8 mouse cellular contexts compared by ENCODE assay signal in genomic region chr1:184822678-184823077, GRCm38 (mm10). TPM values are rescaled to one million over a fixed set of nuclear protein-coding genes. Genes with fewer than 3 reads are reported as not detected.
DNase-seq lines count a peak whose midpoint lies in the region; ATAC-seq lines count a peak whose summit lies in the region.

No protein-coding gene starts in this region.

- no peaks in the 10 kb centered on the region for H3K9me3 ChIP-seq in kidney, embryonic 15.5 days (replicated peaks)
- H3K9me3 ChIP-seq in forebrain, embryonic 10.5 days = no peaks in the 10 kb centered on the region
- H3K9me3 ChIP-seq in limb, embryonic 10.5 days (replicated peaks) = no peaks in the 10 kb centered on the region
- no peaks in the 10 kb centered on the region for H3K9me3 ChIP-seq in stomach, embryonic 16.5 days (replicated peaks; ENCODE audit: control insufficient read depth, low read length)

- no peak overlapping the region for H3K27ac ChIP-seq in kidney, embryonic 15.5 days
- no peak overlapping the region for H3K27ac ChIP-seq in forebrain, embryonic 10.5 days
- H3K27ac ChIP-seq in limb, embryonic 10.5 days = 0 out of 2 replicates have a peak overlapping the region, but pooled peaks have one; percentile 30
- H3K27ac ChIP-seq in stomach, embryonic 16.5 days (ENCODE audit: low read length) = peak overlapping the region; percentile 46; the same call in 1 of the 2 replicates

- peaks cover 37% of the 10 kb centered on the region for H3K36me3 ChIP-seq in kidney, embryonic 15.5 days
- H3K36me3 ChIP-seq in forebrain, embryonic 10.5 days (replicated peaks) = peaks cover 22% of the 10 kb centered on the region
- H3K36me3 ChIP-seq in limb, embryonic 10.5 days = peaks cover 23% of the 10 kb centered on the region
- 0 out of 2 replicates have a peak, but pooled peaks cover 6% of the 10 kb centered on the region for H3K36me3 ChIP-seq in stomach, embryonic 16.5 days (ENCODE audit: control insufficient read depth, insufficient read depth, low read length)

- ATAC-seq in kidney, embryonic 15.5 days (replicated peaks; ENCODE audit: low FRiP score) = no peak
- ATAC-seq in stomach, embryonic 16.5 days (ENCODE audit: insufficient read depth, low FRiP score) = peak; percentile 31; the same call in 1 of the 2 replicates
- no peak for ATAC-seq in CD4-positive, CD25-positive, alpha-beta regulatory T cell, adult 4 months

- peaks cover 19% of the 10 kb centered on the region for H3K4me1 ChIP-seq in kidney, embryonic 15.5 days
- H3K4me1 ChIP-seq in forebrain, embryonic 10.5 days = peaks cover 31% of the 10 kb centered on the region
- peaks cover 18% of the 10 kb centered on the region for H3K4me1 ChIP-seq in limb, embryonic 10.5 days
- 0 out of 2 replicates have a peak, but pooled peaks cover 8% of the 10 kb centered on the region for H3K4me1 ChIP-seq in stomach, embryonic 16.5 days (ENCODE audit: control insufficient read depth, insufficient read depth, low read length)

- no peak overlapping the region for H3K4me3 ChIP-seq in kidney, embryonic 15.5 days (replicated peaks)
- peak overlapping the region; percentile 35 for H3K4me3 ChIP-seq in forebrain, embryonic 10.5 days
- peak overlapping the region; percentile 32 for H3K4me3 ChIP-seq in limb, embryonic 10.5 days
- H3K4me3 ChIP-seq in stomach, embryonic 16.5 days (replicated peaks; ENCODE audit: low read length) = no peak overlapping the region; the same call in 1 of the 2 replicates

- H3K4me2 ChIP-seq in kidney, embryonic 15.5 days = peak overlapping the region; percentile 43
- H3K4me2 ChIP-seq in stomach, embryonic 16.5 days (ENCODE audit: low read depth, low read length) = peak overlapping the region; percentile 9; the same call in 1 of the 2 replicates

- WGBS in kidney, embryonic 15.5 days = 21% methylated on average over 11 of the region's 11 CpGs
- 16% methylated on average over 11 of the region's 11 CpGs for WGBS in forebrain, embryonic 10.5 days
- 20% methylated on average over 11 of the region's 11 CpGs for WGBS in limb, embryonic 10.5 days
- WGBS in stomach, embryonic 16.5 days = 26% methylated on average over 10 of the region's 11 CpGs

- no peak overlapping the region for H3K9ac ChIP-seq in kidney, embryonic 15.5 days
- H3K9ac ChIP-seq in stomach, embryonic 16.5 days (ENCODE audit: low read length) = no peak overlapping the region

- no peaks in the 10 kb centered on the region for H3K27me3 ChIP-seq in kidney, embryonic 15.5 days
- peaks cover 8% of the 10 kb centered on the region for H3K27me3 ChIP-seq in forebrain, embryonic 10.5 days (ENCODE audit: poor library complexity, severe bottlenecking)
- 0 out of 2 replicates have a peak, but pooled peaks cover 5% of the 10 kb centered on the region for H3K27me3 ChIP-seq in limb, embryonic 10.5 days (ENCODE audit: low read depth, poor library complexity, severe bottlenecking)
- H3K27me3 ChIP-seq in stomach, embryonic 16.5 days (ENCODE audit: control insufficient read depth, insufficient read depth, low read length) = no peaks in the 10 kb centered on the region

- DNase-seq in kidney, adult 9 months = no peak
- DNase-seq in brain, adult 2 months (ENCODE audit: low read depth, low spot score) = peak; percentile 54
- DNase-seq in forebrain, embryonic 10.5 days (ENCODE audit: extremely low spot score, low spot score) = no peak
- DNase-seq in limb, embryonic 10.5 days (ENCODE audit: low spot score) = peak; percentile 59
- no peak for DNase-seq in Muller cell, postnatal 12 days (ENCODE audit: inconsistent ontology term)

RNA-seq across cellular contexts. Expression of gene Marc1, which starts 11.6 kb away (rescaled TPM):
- 0.30 and 0.61 TPM in 2 replicates for polyA plus RNA-seq in kidney, embryonic 15.5 days (2015; fragmentation: Nextera tagmentation; extraction: Ambion mirVana)
- polyA plus RNA-seq in forebrain, embryonic 10.5 days (2016; fragmentation: Nextera tagmentation; extraction: Ambion mirVana) = not detected in 2 replicates
- polyA plus RNA-seq in limb, embryonic 10.5 days (2016; fragmentation: Nextera tagmentation; extraction: Ambion mirVana) = 0.15 and 0.24 TPM in 2 replicates
- polyA plus RNA-seq in stomach, embryonic 16.5 days (2015; fragmentation: Nextera tagmentation; extraction: Ambion mirVana) = 2.1 and 2.7 TPM in 2 replicates
- polyA plus RNA-seq in CD4-positive, CD25-positive, alpha-beta regulatory T cell, adult 4 months (2017; shearing (Covaris generic)) = under 1 TPM in 1 of 2 experiments, not detected in 1; 0.44 TPM

RNA-seq across cellular contexts. Expression of gene Marc2, which starts 23.6 kb away (rescaled TPM):
- polyA plus RNA-seq in kidney, embryonic 15.5 days (2015; fragmentation: Nextera tagmentation; extraction: Ambion mirVana) = 185 and 196 TPM in 2 replicates
- polyA plus RNA-seq in forebrain, embryonic 10.5 days (2016; fragmentation: Nextera tagmentation; extraction: Ambion mirVana) = 78.1 and 82.6 TPM in 2 replicates
- 68.9 and 84.4 TPM in 2 replicates for polyA plus RNA-seq in limb, embryonic 10.5 days (2016; fragmentation: Nextera tagmentation; extraction: Ambion mirVana)
- 218 and 228 TPM in 2 replicates for polyA plus RNA-seq in stomach, embryonic 16.5 days (2015; fragmentation: Nextera tagmentation; extraction: Ambion mirVana)
- polyA plus RNA-seq in CD4-positive, CD25-positive, alpha-beta regulatory T cell, adult 4 months (2017; shearing (Covaris generic)) = 10 to 100 TPM; 10.7 to 32.3 TPM

Comparison
In these comparisons a context has a peak if more than half of its experiments do, and no peak if none do; other contexts are left out.
1. H3K27ac ChIP-seq: peak in limb, embryonic 10.5 days (single experiment) and stomach, embryonic 16.5 days (single experiment); none in kidney, embryonic 15.5 days (single experiment) and forebrain, embryonic 10.5 days (single experiment).
2. H3K4me3 ChIP-seq: peak in forebrain, embryonic 10.5 days (single experiment) and limb, embryonic 10.5 days (single experiment); none in kidney, embryonic 15.5 days (single experiment) and stomach, embryonic 16.5 days (single experiment).
3. DNase-seq: peak in brain, adult 2 months (single experiment) and limb, embryonic 10.5 days (single experiment); none in kidney, adult 9 months (single experiment), forebrain, embryonic 10.5 days (single experiment) and Muller cell, postnatal 12 days (single experiment).